Mouse (Mus musculus): ENCODE data around the gene Spns1. TPM values are rescaled to one million over a fixed set of nuclear protein-coding genes. Genes with fewer than 3 reads are reported as not detected.

Spns1 gene
- polyA plus RNA-seq, 1 experiment from 2014 or later, result 24.4 TPM

GRCm38 (mm10) chr7:126340206-126340618 lies 37.0 kb downstream of the Spns1 start:
- no peak overlapping the region for H3K27ac ChIP-seq (replicated peaks)
- DNase-seq (ENCODE audit: low spot score), result peak; percentile 23
- peak; percentile 92 for ATAC-seq (ENCODE audit: low FRiP score, low TSS enrichment)

DNA sequence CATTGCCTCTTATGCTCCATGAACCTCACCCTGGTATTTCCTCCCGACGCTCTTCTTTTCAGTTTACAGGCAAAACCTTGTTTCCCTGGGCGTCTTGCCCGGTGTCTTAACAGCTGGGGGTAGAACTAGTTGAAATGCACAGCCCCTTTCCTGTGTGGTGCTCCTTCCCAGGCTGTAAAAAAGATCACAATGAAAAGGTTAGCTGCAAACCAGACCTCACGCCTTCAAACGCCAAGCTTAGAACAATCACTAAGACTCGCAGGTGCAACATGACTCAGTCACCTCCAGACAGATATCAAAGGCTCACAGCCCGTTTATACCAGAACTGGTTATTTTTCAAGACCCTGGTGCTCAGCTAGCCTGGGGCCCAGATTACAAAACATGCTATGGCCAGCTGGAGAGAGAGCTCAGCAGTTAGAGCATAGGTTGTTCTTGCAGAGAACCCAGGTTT lies 37.7 kb downstream of the Spns1 start:
- ATAC-seq (ENCODE audit: low FRiP score, low TSS enrichment), result no peak
- no peak for DNase-seq (ENCODE audit: low spot score)

More at GRCm38 (mm10) chr7:126340206-126340618, 37.0 kb downstream of the Spns1 start:
- Histone ChIP-seq H3K9me3 (ENCODE audit: control insufficient read depth, low read length) (no peaks in the 10 kb centered on the region), H3K4me1 (replicated peaks; ENCODE audit: control insufficient read depth, insufficient read depth) (no peaks in the 10 kb centered on the region), H3K9ac (ENCODE audit: low read length) (no peak overlapping the region), H3K4me3 (ENCODE audit: low read depth, low read length) (no peak overlapping the region), H3K36me3 (ENCODE audit: control insufficient read depth, insufficient read depth, low read length) (no peaks in the 10 kb centered on the region), H3K4me2 (replicated peaks; ENCODE audit: low read depth) (no peak overlapping the region), H3K27me3 (ENCODE audit: control insufficient read depth, insufficient read depth, low read length) (no peaks in the 10 kb centered on the region)
- no peak for TF ChIP-seq EP300 (optimal IDR thresholded peaks at IDR 0.05)
- TF ChIP-seq CTCF (IDR thresholded peaks at IDR 0.05; ENCODE audit: low read depth), result no peak
- WGBS, result 60% methylated on average over 6 of the region's 6 CpGs

DNA sequence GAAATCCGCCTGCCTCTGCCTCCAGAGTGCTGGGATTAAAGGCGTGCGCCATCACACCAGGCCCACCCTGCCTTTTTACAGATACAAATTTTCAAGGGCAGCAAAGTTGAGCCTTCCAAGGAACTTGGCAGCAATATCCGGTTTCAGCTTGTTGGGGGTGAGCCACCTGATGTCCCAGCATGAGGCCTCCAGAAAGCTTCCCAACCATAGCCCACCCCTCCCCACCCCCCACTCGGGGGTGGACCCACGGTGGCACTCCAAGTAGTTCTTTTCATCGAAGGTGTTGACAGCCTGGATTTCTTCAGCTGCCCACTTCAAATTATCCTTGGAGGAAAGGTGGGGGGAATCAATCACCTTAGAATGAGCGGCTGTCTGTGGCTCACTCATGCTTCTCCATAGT lies 38.3 kb downstream of the Spns1 start:
- no peak overlapping the region for H3K4me3 ChIP-seq (ENCODE audit: low read depth, low read length)
- no peak for TF ChIP-seq EP300 (optimal IDR thresholded peaks at IDR 0.05)
- H3K9ac ChIP-seq (ENCODE audit: low read length), result no peak overlapping the region
- no peaks in the 10 kb centered on the region for H3K27me3 ChIP-seq (ENCODE audit: control insufficient read depth, insufficient read depth, low read length)
- H3K4me1 ChIP-seq (replicated peaks; ENCODE audit: control insufficient read depth, insufficient read depth), result no peaks in the 10 kb centered on the region
- 77% methylated on average over 8 of the region's 8 CpGs for WGBS
- H3K4me2 ChIP-seq (replicated peaks; ENCODE audit: low read depth), result no peak overlapping the region
- H3K9me3 ChIP-seq (ENCODE audit: control insufficient read depth, low read length), result no peaks in the 10 kb centered on the region
- H3K36me3 ChIP-seq (ENCODE audit: control insufficient read depth, insufficient read depth, low read length), result no peaks in the 10 kb centered on the region
- no peak overlapping the region for H3K27ac ChIP-seq (replicated peaks)
- ATAC-seq (ENCODE audit: low FRiP score, low TSS enrichment) (no peak), DNase-seq (ENCODE audit: low spot score) (no peak)

More for the DNA sequence above, 37.7 kb downstream of the Spns1 start:
- Histone ChIP-seq H3K27me3 (ENCODE audit: control insufficient read depth, insufficient read depth, low read length) (no peaks in the 10 kb centered on the region), H3K4me2 (replicated peaks; ENCODE audit: low read depth) (no peak overlapping the region), H3K36me3 (ENCODE audit: control insufficient read depth, insufficient read depth, low read length) (no peaks in the 10 kb centered on the region), H3K9ac (ENCODE audit: low read length) (no peak overlapping the region), H3K4me1 (replicated peaks; ENCODE audit: control insufficient read depth, insufficient read depth) (no peaks in the 10 kb centered on the region), H3K27ac (replicated peaks) (no peak overlapping the region), H3K9me3 (ENCODE audit: control insufficient read depth, low read length) (no peaks in the 10 kb centered on the region), H3K4me3 (ENCODE audit: low read depth, low read length) (no peak overlapping the region)
- WGBS, result 60% methylated on average over 8 of the region's 8 CpGs
- TF ChIP-seq EP300 (optimal IDR thresholded peaks at IDR 0.05), result no peak

GRCm38 (mm10) chr7:126335556-126335955 lies 41.7 kb downstream of the Spns1 start:
- H3K4me2 ChIP-seq (replicated peaks; ENCODE audit: low read depth), result no peak overlapping the region
- ATAC-seq (ENCODE audit: low FRiP score, low TSS enrichment) (no peak), DNase-seq (ENCODE audit: low spot score) (no peak)
- H3K4me1 ChIP-seq (replicated peaks; ENCODE audit: control insufficient read depth, insufficient read depth), result no peaks in the 10 kb centered on the region
- 79% methylated on average over 1 of the region's 1 CpGs for WGBS
- H3K4me3 ChIP-seq (ENCODE audit: low read depth, low read length), result no peak overlapping the region
- H3K9me3 ChIP-seq (ENCODE audit: control insufficient read depth, low read length), result no peaks in the 10 kb centered on the region
- H3K36me3 ChIP-seq (ENCODE audit: control insufficient read depth, insufficient read depth, low read length), result no peaks in the 10 kb centered on the region
- H3K9ac ChIP-seq (ENCODE audit: low read length), result no peak overlapping the region
- no peak overlapping the region for H3K27ac ChIP-seq (replicated peaks)
- TF ChIP-seq EP300 (optimal IDR thresholded peaks at IDR 0.05) (no peak), CTCF (IDR thresholded peaks at IDR 0.05; ENCODE audit: low read depth) (peak; percentile 58)
- H3K27me3 ChIP-seq (ENCODE audit: control insufficient read depth, insufficient read depth, low read length), result no peaks in the 10 kb centered on the region

- no peaks in the 10 kb centered on the region for H3K36me3 ChIP-seq (ENCODE audit: control insufficient read depth, insufficient read depth, low read length)
- no peaks in the 10 kb centered on the region for H3K9me3 ChIP-seq (ENCODE audit: control insufficient read depth, low read length)
- no peak overlapping the region for H3K4me3 ChIP-seq (ENCODE audit: low read depth, low read length)
- 62% methylated on average over 3 of the region's 3 CpGs for WGBS
- peak; percentile 11; the same call in 1 of the 2 replicates for TF ChIP-seq CTCF (IDR thresholded peaks at IDR 0.05; ENCODE audit: low read depth)
- no peak for TF ChIP-seq EP300 (optimal IDR thresholded peaks at IDR 0.05)
- H3K27ac ChIP-seq (replicated peaks), result no peak overlapping the region
- H3K27me3 ChIP-seq (ENCODE audit: control insufficient read depth, insufficient read depth, low read length), result no peaks in the 10 kb centered on the region
- ATAC-seq (ENCODE audit: low FRiP score, low TSS enrichment) (no peak), DNase-seq (ENCODE audit: low spot score) (no peak)
- no peaks in the 10 kb centered on the region for H3K4me1 ChIP-seq (replicated peaks; ENCODE audit: control insufficient read depth, insufficient read depth)
- no peak overlapping the region for H3K4me2 ChIP-seq (replicated peaks; ENCODE audit: low read depth)
- H3K9ac ChIP-seq (ENCODE audit: low read length), result no peak overlapping the region
These were observed 44.6 kb downstream of the Spns1 start for GRCm38 (mm10) chr7:126332691-126333090.

- 29% methylated on average over 2 of the region's 2 CpGs for WGBS
- no peak for ATAC-seq (ENCODE audit: low FRiP score, low TSS enrichment)
These were observed 46.6 kb downstream of the Spns1 start for GRCm38 (mm10) chr7:126330693-126331092.

More at GRCm38 (mm10) chr7:126330693-126331092, 46.6 kb downstream of the Spns1 start:
- Histone ChIP-seq H3K27ac (replicated peaks) (no peak overlapping the region), H3K9ac (ENCODE audit: low read length) (no peak overlapping the region), H3K4me1 (replicated peaks; ENCODE audit: control insufficient read depth, insufficient read depth) (no peaks in the 10 kb centered on the region), H3K4me3 (ENCODE audit: low read depth, low read length) (no peak overlapping the region), H3K9me3 (ENCODE audit: control insufficient read depth, low read length) (no peaks in the 10 kb centered on the region), H3K4me2 (replicated peaks; ENCODE audit: low read depth) (no peak overlapping the region), H3K27me3 (ENCODE audit: control insufficient read depth, insufficient read depth, low read length) (no peaks in the 10 kb centered on the region), H3K36me3 (ENCODE audit: control insufficient read depth, insufficient read depth, low read length) (no peaks in the 10 kb centered on the region)
- no peak for DNase-seq (ENCODE audit: low spot score)
- TF ChIP-seq EP300 (optimal IDR thresholded peaks at IDR 0.05), result no peak
- no peak for TF ChIP-seq CTCF (IDR thresholded peaks at IDR 0.05; ENCODE audit: low read depth)

Measured in stomach, postnatal 0 days (tissue).